Mouse (Mus musculus) lung, postnatal 4 days (tissue): ENCODE results near the gene Tmem198.

ENCODE experiments used
- DNase-seq, 2 experiments: peaks; one replicate each; pipeline ENCODE4 v3.0.0; 2021

Tmem198 gene

GRCm38 (mm10) chr1:75478916-75479634, at the start of gene Tmem198, which contains the start of gene Chpf:
Gene Tmem198 (plus strand): TSS chr1:75479532.
Gene Chpf (minus strand): TSS chr1:75479307.
- DNase-seq = peak; percentile 98

GRCm38 (mm10) chr1:75435475-75436328, 43.6 kb upstream of the Tmem198 start, which contains the start of gene Gmppa:
Gene Gmppa (plus strand): TSS chr1:75435930.
- DNase-seq = peak; percentile 80 to 85

DNA sequence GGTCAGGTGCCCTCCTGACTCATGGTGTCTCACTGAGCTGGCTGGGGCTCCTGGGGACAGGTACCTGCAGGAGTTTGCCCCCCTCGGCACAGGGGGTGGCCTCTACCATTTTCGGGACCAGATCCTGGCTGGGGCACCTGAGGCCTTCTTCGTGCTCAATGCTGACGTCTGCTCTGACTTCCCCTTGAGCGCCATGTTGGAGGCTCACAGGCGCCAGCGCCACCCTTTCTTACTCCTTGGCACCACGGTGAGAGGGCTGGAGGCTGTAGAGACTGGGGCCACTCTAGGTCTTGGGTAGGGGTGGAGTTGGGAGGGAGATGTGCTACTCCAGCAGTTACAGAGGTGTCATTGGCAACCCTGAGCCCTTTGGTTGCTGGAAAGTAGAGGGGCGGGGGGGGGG, 40.5 kb upstream of the Tmem198 start:
- no peak for DNase-seq

- DNase-seq = no peak
These were observed 38.7 kb upstream of the Tmem198 start for GRCm38 (mm10) chr1:75440661-75441060.

- DNase-seq = no peak
These were observed 37.8 kb upstream of the Tmem198 start for GRCm38 (mm10) chr1:75441471-75441996.

DNA sequence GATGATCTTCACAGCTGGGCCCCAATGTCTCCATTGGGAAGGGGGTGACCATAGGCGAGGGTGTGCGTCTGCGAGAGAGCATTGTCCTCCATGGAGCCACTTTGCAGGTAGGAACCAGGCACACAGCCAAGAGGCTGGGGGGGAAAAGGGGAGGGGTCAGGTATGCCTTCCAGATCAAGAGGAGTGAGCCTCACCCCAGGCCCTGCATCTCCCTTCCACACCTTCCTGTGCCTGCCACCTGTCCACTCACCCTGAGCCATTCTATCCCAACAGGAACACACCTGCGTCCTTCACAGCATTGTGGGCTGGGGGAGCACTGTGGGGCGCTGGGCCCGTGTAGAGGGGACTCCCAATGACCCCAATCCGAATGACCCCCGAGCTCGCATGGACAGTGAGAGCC, 37.2 kb upstream of the Tmem198 start:
- no peak for DNase-seq

DNA sequence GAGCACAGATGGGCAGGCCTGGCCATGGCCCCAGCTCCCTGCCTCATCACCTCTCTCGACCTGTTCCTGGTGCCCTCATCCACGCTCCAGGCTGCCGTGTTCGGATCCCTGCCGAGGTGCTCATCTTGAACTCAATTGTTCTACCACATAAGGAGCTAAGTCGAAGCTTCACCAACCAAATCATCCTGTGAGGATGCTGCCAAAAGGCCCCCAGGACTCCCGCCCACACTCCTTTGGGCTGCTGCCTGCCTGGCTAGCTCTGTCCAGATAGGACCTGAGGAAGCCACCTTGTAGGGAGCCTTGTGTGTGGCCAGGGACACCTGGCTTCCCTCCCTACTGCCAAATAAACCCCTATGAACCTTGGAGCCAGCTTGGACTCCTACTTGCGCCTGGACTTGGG, 36.5 kb upstream of the Tmem198 start:
- no peak for DNase-seq

DNA sequence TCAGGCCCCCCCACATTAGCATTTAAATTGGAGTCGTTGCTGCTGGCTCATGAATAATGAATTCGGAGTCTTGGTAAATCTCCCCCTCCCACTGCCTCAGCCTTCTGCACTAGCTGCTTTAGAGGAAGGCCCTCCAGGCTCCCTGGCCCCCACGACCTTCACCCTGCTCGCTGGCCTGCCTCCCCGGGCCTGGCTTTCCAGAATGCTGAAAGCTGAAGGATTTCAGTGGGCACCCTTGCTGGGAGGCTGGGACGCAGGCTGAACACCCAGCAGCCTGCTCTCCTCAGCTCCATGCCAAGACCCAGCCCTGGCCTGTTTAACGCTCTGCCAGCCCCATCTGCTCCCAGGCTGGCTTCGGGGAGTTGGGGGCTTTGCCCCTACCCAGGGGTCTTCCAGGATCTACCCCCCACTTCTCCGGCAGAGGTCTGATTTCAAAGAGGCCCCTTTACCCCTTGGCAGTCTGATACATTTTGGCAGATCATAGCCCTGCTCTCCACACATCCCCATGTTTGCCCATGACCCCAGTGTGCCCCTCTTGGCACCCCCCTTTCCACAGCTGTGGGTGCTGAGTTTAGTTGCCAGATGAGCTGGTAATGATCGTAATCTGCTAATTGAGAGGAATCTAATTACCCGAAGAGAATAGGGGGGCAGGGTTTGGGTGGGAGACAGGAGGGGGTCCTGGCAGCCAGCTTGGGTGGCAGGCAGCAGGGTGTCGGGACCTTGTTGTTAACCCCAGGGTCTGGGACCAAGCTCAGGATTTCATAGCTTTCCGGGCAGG, 35.9 kb upstream of the Tmem198 start:
- no peak for DNase-seq

GRCm38 (mm10) chr1:75444208-75444607, 35.1 kb upstream of the Tmem198 start:
- no peak for DNase-seq

- DNase-seq = no peak
These were observed 34.1 kb upstream of the Tmem198 start for GRCm38 (mm10) chr1:75445141-75445701.

DNA sequence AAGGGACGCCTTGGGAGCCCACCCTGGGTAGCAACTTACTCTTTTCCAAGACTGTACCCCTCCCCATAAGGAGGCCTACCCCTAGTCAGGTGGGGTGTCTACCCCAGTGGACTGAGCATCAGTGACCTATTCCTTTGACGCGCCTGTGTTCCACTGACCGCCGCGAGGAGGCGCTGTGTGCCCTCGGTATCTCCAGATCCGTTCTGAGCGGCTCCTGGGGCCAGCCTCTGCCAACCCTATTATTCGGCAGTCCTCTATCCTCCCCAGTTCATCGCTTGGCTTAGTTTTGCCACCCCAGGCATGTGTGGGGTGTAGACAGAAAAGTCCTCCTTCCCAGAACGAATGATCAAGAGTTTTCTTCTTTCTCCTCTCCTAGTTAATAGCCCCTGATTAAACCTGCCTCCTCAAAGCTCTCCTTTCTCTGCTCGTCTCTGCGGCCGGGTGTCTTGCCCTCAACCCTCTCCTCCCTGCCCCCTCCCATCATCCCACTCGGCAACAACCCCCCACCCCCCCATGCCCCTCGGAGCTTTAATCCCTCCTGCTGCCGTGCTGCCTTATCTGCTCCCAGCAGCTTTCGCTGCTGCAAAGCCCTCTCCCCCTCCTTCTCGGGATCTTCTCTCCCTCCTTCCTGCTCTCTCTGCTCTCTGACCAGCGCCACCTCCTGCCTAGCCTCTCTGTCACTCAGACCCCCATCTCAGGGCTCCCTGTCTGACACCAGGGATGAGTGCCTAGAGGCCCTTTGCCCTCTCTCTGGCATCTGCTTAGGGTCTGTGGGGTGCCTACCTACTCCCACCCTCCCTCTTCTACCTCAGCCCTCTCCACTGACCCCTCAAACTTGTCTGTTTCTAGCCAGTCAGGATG, 33.4 kb upstream of the Tmem198 start:
- DNase-seq = peak; percentile 75 to 83

GRCm38 (mm10) chr1:75446656-75447055, 32.7 kb upstream of the Tmem198 start:
- DNase-seq = peak in 1 of 2 experiments; percentile 13

GRCm38 (mm10) chr1:75447265-75448051, 31.9 kb upstream of the Tmem198 start:
- peak; percentile 22 to 51 for DNase-seq

DNA sequence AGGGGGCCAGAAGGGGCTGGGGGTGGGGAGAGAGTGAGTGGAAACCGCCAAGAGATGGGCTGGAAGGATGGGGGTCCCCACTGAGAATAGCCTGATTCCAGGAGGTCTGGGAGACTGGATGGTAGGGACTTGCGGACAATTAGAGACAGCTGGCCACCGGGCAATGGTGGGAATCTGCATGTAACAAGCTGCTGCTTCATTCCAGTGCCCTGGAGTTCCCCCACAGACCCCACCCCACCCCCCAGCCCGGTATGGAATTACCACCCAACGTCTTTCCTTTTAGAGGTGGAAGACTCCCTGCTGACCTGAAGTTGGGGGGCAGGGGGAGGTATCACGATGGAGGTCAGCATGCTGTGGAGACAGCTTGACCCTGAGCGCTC, 31.3 kb upstream of the Tmem198 start:
- DNase-seq = no peak

DNA sequence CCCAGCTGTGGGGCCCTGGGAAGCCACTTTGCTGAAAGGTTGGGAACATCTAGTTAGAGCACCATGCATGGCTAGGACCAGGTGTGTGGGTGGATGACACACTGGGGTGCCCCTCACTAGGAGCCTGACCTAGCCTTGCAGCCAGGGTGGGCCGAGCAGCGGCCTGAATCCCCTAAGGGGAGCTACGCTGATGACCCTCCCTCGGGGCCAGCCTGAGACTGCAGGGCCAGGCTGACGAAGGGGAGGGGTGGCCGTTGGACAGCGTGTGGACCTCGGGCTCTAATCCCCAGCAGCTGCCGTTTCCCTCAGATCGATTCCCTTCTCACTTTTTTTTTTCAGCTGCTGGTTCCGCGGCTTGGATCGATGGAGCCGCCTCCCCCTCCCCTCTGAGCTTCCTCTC, 30.4 kb upstream of the Tmem198 start:
- no peak for DNase-seq

DNA sequence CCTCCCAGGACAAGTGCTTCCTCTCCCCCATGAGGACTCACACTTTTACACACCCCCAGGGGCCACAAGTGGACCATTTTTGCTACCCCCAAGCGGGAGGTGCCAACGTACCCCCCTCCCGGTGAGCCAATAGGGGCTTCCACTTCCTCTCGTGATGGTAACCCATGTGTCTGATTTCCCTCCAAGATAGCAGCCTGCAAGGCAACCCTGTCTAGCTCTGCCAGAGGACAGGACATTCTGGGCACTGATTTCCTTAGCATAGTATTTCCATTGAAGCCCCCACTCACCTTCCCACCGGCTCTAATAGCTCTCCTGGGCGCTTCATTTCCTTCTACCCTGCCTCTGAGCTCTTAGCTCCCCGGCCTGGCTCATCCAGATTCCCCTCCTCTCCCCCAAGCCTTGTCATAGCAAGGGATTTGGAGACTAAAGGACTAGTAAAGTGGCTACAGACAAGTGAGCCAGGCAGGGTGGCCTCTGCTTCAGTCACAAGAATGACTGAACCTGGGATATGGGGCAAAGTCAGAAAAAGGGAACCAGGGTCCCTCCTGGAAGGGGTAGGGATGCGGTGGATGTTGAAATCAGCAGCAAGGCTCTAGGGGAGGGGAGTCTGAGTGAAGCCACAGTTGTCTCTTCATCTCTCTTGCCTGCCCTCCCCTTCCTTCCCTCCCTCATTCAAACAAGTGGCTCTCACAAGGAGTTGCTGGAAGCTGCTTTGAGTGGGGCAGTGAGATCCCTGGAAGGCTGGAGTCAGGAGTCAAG, 29.8 kb upstream of the Tmem198 start:
- DNase-seq = peak in 1 of 2 experiments; percentile 28

- DNase-seq = no peak
These were observed 28.9 kb upstream of the Tmem198 start, which contains the start of gene Asic4 for GRCm38 (mm10) chr1:75450314-75451005. Gene Asic4 (plus strand): TSS chr1:75450436.

DNA sequence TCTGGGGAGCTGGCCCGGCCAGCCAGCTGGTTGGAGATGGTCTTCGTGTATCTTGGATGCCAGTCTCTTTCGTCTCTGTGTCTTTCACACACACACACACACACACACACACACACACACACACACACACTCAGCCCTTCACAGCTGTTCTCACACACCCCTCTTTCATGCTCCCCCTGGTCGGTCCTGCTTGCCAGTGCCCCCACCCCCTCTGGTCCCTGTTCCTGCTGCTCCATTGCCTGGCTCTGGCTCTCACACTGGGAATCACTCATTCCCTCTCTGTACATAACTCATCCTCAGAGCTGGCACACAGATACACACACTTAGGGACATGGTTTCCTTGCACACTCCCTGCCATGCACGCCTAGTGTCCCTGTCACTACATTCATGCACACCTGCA, 27.4 kb upstream of the Tmem198 start:
- DNase-seq = no peak

- no peak for DNase-seq
These were observed 23.9 kb upstream of the Tmem198 start for GRCm38 (mm10) chr1:75455433-75455832.
